Mouse (Mus musculus): Measurements from ENCODE around the gene Apoc2.

The Apoc2 gene

DNA sequence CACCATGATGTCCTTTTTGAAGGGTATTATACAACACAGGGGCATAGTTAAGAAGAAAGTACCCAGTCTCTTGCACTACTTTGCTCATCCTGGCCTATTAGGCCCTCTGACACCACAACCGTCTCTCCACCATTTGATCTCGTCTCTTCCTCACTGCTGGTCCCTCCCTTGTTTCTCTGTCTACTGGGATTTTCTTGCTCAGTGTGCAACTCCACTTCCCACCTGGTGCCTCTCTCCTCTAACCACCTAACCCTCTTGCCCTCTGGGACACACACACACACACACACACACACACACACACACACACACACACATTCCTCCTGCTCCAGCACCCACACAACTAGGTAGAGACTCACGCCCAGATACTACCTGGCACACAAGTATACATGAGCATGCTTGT is 1.2 kb upstream of the Apoc2 start:
- no peak for DNase-seq (ENCODE audit: low read depth)

GRCm38 (mm10) chr7:19676662-19677061 is 1.1 kb downstream of the Apoc2 start:
- DNase-seq (ENCODE audit: low read depth), result peak; percentile 65

DNA sequence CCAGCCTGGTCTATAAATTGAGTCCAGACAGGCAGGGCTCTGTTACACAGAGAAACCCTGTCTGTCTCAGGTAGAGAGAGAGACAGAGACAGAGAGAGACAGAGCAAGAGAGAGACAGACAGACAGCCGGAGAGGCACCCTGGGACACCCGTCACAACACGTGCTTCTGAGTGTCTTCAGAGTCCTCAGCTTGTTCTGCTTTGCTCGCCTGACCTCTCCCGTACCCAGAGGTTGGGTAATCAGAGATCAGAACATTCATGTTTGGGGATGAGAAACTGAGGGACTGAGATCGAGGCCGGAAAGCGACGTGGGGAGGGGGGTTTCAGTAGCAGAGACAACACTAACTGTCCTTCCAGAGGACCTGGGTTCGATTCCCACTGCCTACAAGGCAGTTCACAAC is 1.9 kb downstream of the Apoc2 start:
- DNase-seq (ENCODE audit: low read depth), result no peak

GRCm38 (mm10) chr7:19673083-19673699 is 4.5 kb downstream of the Apoc2 start:
- peak; percentile 44 for DNase-seq (ENCODE audit: low read depth)

DNA sequence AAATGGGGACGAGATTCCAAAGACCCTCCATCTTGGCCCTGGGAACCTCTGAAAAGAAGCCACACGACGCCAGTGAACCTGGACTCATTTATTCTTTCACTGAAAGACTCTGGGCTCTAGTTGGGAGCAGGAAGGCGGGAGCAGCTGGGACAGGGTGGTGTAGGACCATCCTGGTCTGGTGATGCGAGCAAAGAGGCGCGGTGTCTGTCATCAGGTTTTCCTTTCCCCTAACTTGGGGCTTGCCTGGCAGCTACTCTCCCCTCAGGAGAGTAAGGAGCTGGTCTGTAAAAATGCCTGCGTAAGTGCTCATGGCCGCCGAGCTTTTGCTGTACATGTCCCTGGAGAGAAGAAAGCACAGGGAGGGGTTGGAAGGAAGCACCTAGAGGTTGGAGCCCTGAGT is 6.2 kb downstream of the Apoc2 start:
- no peak for DNase-seq (ENCODE audit: low read depth)

DNA sequence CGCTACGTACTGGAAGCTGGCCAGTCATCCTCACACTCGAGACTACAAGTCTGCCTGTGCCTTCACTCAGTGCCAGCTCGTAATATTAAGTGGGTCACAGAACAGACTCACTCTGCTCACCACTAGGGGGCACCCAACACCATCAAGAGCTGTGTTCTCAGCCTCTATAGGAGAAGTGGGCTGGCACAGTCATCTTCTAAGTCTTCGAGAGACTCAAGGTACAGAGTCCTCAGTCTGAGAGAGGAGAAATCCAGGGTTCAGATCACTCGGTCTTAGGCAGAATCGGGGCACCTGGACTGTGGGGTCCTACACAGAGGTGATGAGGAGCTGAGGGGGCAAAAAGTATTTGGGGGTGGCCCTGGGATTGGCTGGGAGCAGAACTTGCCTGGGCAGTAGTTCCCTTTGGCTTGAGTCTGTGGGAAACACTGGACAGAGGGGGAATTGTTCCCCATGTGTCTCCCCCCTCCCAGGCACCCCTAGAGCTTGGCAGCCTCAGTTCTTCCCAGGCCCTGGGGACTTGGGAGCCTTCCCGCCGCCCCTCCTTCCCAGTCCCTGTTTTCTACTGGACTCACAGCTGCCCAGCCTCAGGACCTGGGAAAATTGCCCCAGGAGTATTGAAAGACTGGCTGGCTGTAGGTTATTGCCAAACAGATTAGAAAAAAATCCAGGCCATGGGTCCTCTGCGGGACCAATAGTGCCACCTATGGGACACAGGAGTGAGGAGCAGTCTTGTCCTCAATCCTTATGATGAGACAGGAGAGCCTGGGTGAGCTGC is 8.6 kb downstream of the Apoc2 start:
- peak; percentile 96 for DNase-seq (ENCODE audit: low read depth)

DNA sequence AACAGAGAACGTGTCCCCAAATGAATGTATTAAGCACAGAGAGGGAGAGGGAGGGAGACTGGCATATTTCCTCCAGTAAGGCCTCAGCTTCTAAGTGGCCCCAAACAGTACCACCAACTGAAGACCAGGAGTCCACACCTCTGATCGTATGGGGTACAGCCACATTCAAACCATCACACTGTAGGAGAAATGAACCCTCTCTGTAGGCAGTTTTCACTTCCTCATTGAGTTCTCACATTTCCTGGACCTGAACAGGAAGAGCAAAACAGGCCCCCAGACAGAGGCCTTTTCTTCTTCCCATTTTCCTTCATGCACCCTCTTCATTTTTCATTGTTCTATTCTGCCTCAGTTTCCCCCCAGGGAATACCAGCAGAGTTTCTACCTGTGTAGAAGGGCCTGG is 10.3 kb downstream of the Apoc2 start:
- no peak for DNase-seq (ENCODE audit: low read depth)

- peak; percentile 71 for DNase-seq (ENCODE audit: low read depth)
Observed at GRCm38 (mm10) chr7:19666750-19667149, 11.0 kb downstream of the Apoc2 start.

GRCm38 (mm10) chr7:19664955-19665841 is 12.5 kb downstream of the Apoc2 start, which contains the start of gene Clptm1:
Gene Clptm1 (minus strand): TSS chr7:19665033.
- DNase-seq (ENCODE audit: low read depth), result peak; percentile 99

GRCm38 (mm10) chr7:19664455-19664954 is 13.2 kb downstream of the Apoc2 start:
- no peak for DNase-seq (ENCODE audit: low read depth)

DNA sequence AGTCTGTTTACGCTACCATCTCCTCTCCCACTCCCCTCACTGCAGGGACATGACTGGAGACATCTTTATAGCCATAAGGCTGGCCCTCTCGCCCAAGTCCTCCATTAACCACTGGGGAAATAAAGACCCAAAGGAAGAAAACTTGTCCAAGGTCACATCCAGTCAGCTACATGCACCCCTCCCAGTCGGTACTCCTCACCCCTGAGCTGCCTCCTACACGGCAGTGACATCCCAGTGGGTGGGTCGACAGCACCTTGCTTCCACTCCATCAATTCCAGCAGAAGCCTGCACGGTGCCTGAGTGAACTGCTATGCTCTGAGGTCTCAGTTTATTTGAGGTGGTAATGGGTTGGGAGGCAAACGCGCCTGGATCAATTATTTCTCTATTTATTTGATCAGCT is 13.8 kb downstream of the Apoc2 start:
- no peak for DNase-seq (ENCODE audit: low read depth)

DNA sequence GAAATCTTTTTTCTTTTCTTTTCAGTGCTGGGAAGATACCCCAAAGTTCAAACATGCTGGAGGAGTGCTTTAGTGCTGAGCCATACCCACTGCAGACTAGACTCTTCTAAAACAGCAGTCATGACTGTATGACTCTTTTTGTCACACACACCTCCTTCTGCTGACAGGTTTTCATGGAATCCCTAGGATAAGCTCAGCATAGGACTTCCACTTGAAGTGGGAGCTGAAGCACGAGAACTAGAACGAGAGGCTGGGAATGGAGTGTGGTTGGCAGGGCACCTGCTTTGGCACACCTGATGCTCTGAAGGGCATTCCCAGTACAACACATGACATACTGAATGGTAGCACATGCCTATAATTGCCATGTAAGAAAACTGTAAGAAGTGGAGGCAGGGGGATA is 25.1 kb downstream of the Apoc2 start:
- DNase-seq (ENCODE audit: low read depth), result no peak

GRCm38 (mm10) chr7:19651063-19651786 is 26.5 kb downstream of the Apoc2 start:
- DNase-seq (ENCODE audit: low read depth), result no peak

- DNase-seq (ENCODE audit: low read depth), result no peak
Observed at GRCm38 (mm10) chr7:19641223-19641622, 36.5 kb downstream of the Apoc2 start.

- DNase-seq (ENCODE audit: low read depth), result no peak
Observed at GRCm38 (mm10) chr7:19635074-19635827, 42.5 kb downstream of the Apoc2 start.

GRCm38 (mm10) chr7:19634591-19634990 is 43.1 kb downstream of the Apoc2 start:
- DNase-seq (ENCODE audit: low read depth), result no peak

DNA sequence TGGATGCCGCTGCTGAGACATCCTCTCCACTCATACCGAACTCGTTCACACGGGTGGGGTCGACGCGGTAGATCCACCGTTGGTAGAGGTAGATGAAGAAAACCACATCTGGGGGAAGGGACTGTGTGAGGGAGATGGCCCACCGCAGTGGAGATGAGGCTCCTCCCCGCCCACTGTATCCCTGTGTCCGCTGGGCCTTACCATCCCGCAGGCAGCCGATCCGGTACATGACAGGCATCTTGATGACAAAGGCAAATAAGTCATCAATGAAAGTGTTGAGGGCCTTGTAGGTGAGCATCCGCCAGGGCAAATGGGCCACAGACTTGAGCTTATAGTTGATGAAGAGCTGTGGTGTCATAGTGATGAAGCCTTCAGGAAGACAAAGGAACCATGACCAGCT is 43.9 kb downstream of the Apoc2 start:
- no peak for DNase-seq (ENCODE audit: low read depth)

- no peak for DNase-seq (ENCODE audit: low read depth)
Observed at GRCm38 (mm10) chr7:19633197-19633596, 44.5 kb downstream of the Apoc2 start.

- DNase-seq (ENCODE audit: low read depth), result no peak
Observed at GRCm38 (mm10) chr7:19632720-19633119, 45.0 kb downstream of the Apoc2 start.

DNA sequence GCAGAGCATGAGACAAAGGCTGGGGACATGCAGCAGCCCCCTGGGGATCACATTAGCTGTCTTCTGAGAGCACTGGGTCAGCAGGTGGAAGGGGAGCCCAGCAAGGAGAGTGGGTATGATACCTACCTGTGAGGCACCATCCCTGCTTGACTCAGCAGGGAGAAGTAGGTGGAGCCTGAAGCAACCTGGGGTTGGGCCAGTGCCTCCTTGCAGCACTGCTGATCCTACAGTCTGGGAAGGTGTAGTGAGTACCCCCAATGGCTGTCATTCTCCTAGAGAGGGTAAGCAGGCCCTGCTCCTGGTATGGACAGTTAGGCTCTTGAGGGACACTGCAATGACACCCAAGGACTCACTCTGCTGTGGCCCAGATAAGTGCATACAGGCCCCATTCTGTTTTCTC is 45.5 kb downstream of the Apoc2 start:
- DNase-seq (ENCODE audit: low read depth), result no peak

DNA sequence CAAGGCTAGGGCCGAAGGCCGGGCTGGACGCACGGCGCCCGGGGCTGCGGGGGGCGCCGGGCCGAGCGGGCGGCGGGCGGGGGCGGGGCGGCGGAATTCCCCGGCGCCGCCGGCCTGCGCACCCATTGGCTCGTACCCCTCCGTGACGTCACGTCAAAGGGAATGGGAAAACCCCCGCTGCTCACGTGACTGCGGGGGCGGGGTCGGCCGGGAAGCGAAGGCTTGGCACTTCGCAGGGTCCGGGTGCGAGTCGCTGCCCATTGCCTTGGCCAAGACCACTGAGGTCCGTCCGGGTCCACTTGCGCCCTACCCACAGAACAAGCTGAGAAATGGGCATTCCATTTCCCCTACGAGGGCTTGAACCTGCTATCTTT is 48.4 kb downstream of the Apoc2 start, which contains the start of gene Relb:
Gene Relb, minus strand, starts transcription at position 78 of the 374 bp plus-strand sequence.
- peak; percentile 87 for DNase-seq (ENCODE audit: low read depth)
